Mouse (Mus musculus) lung, adult 2 months (tissue): Measurements from ENCODE around the gene Gnb5.

Experiments
- CTCF ChIP-seq: fragments of 200-500 bp; IDR thresholded peaks from 2 replicates; pipeline ENCODE4 v1.5.1; 2011; ENCODE audit warnings: mild to moderate bottlenecking, low read length, control low read depth; ENCODE audit not compliant: insufficient read depth
- POLR2A ChIP-seq: fragments of 200-500 bp; IDR thresholded peaks from 2 replicates; pipeline ENCODE4 v1.6.1; 2011; ENCODE audit warnings: low read depth, mild to moderate bottlenecking, control low read depth, low read length, borderline replicate concordance; ENCODE audit errors: extremely low read depth

GRCm38 (mm10) chr9:75365195-75365594 is 59.1 kb downstream of the Gnb5 start:
- TF ChIP-seq CTCF: no peak
- TF ChIP-seq POLR2A: no peak
